Mouse (Mus musculus): ENCODE data around the gene Wdpcp. TPM values are rescaled to one million over a fixed set of nuclear protein-coding genes. Genes with fewer than 3 reads are reported as not detected.

The Wdpcp gene
- polyA plus RNA-seq, 1 experiment from 2014 or later, result 12.4 TPM

DNA sequence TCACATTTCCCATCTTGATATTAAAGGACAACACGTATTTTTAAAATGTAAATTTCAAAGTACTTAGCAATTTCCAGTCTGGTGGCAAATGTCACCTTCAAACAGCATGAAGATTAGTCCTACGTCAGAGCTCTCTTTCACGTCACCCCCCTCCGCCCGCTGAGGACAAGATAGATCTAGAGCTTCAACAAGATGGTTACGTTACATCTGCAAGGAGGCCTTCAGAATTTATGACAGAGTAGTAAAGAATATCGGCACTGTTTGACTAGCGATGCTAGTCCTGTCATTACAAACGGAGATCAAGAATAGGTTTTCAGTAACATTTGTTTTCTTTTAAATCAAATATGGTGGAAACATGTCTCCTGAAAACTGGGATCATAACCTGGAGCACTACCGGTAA, 1.1 kb upstream of the Wdpcp start:
- H3K27ac ChIP-seq, result no peak overlapping the region
- 9% methylated on average over 10 of the region's 10 CpGs for WGBS
- no peak for ATAC-seq (ENCODE audit: low FRiP score)
- H3K9ac ChIP-seq, result peak overlapping the region; percentile 75
- H3K4me1 ChIP-seq, result peaks cover 27% of the 10 kb centered on the region
- peak overlapping the region; percentile 75 for H3K4me2 ChIP-seq
- peaks cover 12% of the 10 kb centered on the region; the same call in 1 of the 2 replicates for H3K36me3 ChIP-seq (replicated peaks)
- H3K9me3 ChIP-seq, result no peaks in the 10 kb centered on the region
- no peaks in the 10 kb centered on the region for H3K27me3 ChIP-seq
- peak overlapping the region; percentile 72 for H3K4me3 ChIP-seq (replicated peaks)

GRCm38 (mm10) chr11:21581472-21581871, 9.4 kb downstream of the Wdpcp start:
- ATAC-seq (ENCODE audit: low FRiP score), result no peak
- no peaks in the 10 kb centered on the region for H3K27me3 ChIP-seq
- no peak overlapping the region for H3K4me3 ChIP-seq (replicated peaks)
- no peaks in the 10 kb centered on the region for H3K36me3 ChIP-seq (replicated peaks)
- H3K4me1 ChIP-seq, result no peaks in the 10 kb centered on the region
- WGBS, result 79% methylated on average over 7 of the region's 7 CpGs
- H3K9me3 ChIP-seq, result no peaks in the 10 kb centered on the region
- no peak overlapping the region for H3K27ac ChIP-seq
- no peak overlapping the region for H3K4me2 ChIP-seq
- no peak overlapping the region for H3K9ac ChIP-seq

GRCm38 (mm10) chr11:21583286-21583685, 11.3 kb downstream of the Wdpcp start:
- no peak overlapping the region for H3K4me2 ChIP-seq
- ATAC-seq (ENCODE audit: low FRiP score), result no peak
- no peak overlapping the region for H3K27ac ChIP-seq
- no peaks in the 10 kb centered on the region for H3K36me3 ChIP-seq (replicated peaks)
- H3K9me3 ChIP-seq, result no peaks in the 10 kb centered on the region
- H3K4me1 ChIP-seq, result no peaks in the 10 kb centered on the region
- H3K27me3 ChIP-seq, result no peaks in the 10 kb centered on the region
- H3K4me3 ChIP-seq (replicated peaks), result no peak overlapping the region
- H3K9ac ChIP-seq, result no peak overlapping the region
- 32% methylated on average over 1 of the region's 1 CpGs for WGBS

- no peak for ATAC-seq (ENCODE audit: low FRiP score)
- Histone ChIP-seq H3K9me3 (no peaks in the 10 kb centered on the region), H3K9ac (no peak overlapping the region), H3K27ac (no peak overlapping the region), H3K4me1 (no peaks in the 10 kb centered on the region), H3K36me3 (replicated peaks) (no peaks in the 10 kb centered on the region), H3K4me3 (replicated peaks) (no peak overlapping the region), H3K4me2 (no peak overlapping the region), H3K27me3 (no peaks in the 10 kb centered on the region)
- WGBS, result 53% methylated on average over 5 of the region's 5 CpGs
Measured at GRCm38 (mm10) chr11:21602497-21602896, 30.5 kb downstream of the Wdpcp start.

- H3K9me3 ChIP-seq, result no peaks in the 10 kb centered on the region
- no peaks in the 10 kb centered on the region for H3K4me1 ChIP-seq
- no peaks in the 10 kb centered on the region for H3K27me3 ChIP-seq
- no peak overlapping the region for H3K4me2 ChIP-seq
- H3K4me3 ChIP-seq (replicated peaks), result no peak overlapping the region
- no peaks in the 10 kb centered on the region for H3K36me3 ChIP-seq (replicated peaks)
- H3K27ac ChIP-seq, result no peak overlapping the region
- no peak overlapping the region for H3K9ac ChIP-seq
- ATAC-seq (ENCODE audit: low FRiP score), result no peak
Measured at GRCm38 (mm10) chr11:21615915-21616314, 43.9 kb downstream of the Wdpcp start.

DNA sequence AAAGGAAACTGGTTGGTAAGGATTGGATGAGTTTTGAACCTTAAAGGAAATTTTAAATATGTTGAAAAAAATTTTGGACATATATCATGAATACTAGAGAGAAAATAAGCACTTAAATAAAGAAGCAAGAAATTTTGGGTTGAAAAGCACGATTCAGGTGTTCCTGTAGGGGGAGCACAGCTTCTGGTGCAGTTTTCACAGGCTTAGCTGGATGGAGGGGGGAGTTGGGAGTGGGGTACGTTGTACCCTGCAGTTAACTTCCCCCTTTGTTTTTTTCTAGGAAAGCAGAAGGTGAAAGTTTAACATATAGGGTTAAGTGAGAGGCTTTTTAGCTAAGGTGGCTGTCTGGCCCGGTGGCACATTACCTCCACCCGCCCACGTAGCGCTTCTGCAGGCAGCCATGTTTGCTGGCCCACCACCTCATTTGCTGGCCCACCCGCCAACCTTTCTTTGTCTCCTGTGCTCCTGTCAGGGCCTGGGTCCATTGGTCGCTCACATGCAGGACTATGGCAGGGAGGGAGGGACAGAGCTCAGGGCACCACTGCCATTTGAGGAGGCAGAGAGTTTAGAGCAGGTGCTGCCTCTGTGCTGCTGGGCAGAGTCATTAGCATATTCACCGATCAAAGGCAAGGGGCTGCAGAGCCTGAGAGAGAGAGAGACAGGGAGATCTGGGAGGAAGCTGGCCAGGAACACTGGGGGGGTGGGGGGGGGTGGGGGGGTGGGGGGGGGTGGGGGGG, 62.3 kb downstream of the Wdpcp start:
- Histone ChIP-seq H3K4me3 (replicated peaks) (no peak overlapping the region), H3K4me1 (no peaks in the 10 kb centered on the region), H3K27ac (no peak overlapping the region), H3K9ac (no peak overlapping the region), H3K36me3 (replicated peaks) (no peaks in the 10 kb centered on the region), H3K9me3 (no peaks in the 10 kb centered on the region), H3K27me3 (no peaks in the 10 kb centered on the region), H3K4me2 (no peak overlapping the region)
- ATAC-seq (ENCODE audit: low FRiP score), result no peak
- 69% methylated on average over 9 of the region's 9 CpGs for WGBS

- Histone ChIP-seq H3K27me3 (no peaks in the 10 kb centered on the region), H3K36me3 (replicated peaks) (no peaks in the 10 kb centered on the region), H3K9me3 (no peaks in the 10 kb centered on the region), H3K4me2 (no peak overlapping the region), H3K27ac (no peak overlapping the region), H3K9ac (no peak overlapping the region), H3K4me1 (no peaks in the 10 kb centered on the region), H3K4me3 (replicated peaks) (no peak overlapping the region)
- no peak for ATAC-seq (ENCODE audit: low FRiP score)
- WGBS, result 71% methylated on average over 5 of the region's 5 CpGs
Measured at GRCm38 (mm10) chr11:21638341-21638740, 66.3 kb downstream of the Wdpcp start.

DNA sequence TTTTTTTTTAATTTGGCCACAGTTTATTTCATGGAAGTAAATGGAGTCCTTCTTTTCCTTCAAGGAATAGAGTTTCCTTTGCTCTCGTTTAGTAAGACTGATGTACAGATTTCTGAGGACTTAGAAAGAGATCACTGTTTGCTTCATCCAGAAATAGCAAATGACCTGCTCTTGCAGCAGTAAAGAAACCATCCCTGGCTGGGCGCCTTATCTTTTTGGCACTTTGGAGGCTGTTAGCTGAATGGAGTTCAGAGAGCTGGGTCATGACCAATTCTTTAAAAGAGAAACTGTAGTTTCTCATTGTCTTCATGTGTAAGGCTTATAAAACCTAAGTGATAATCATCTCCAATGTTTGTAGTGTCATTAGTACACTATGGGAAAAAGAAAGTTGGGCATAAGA, 67.5 kb downstream of the Wdpcp start:
- H3K9ac ChIP-seq, result no peak overlapping the region
- H3K9me3 ChIP-seq, result no peaks in the 10 kb centered on the region
- 72% methylated on average over 2 of the region's 2 CpGs for WGBS
- no peak overlapping the region for H3K4me3 ChIP-seq (replicated peaks)
- H3K36me3 ChIP-seq (replicated peaks), result no peaks in the 10 kb centered on the region
- no peaks in the 10 kb centered on the region for H3K4me1 ChIP-seq
- no peak overlapping the region for H3K27ac ChIP-seq
- no peaks in the 10 kb centered on the region for H3K27me3 ChIP-seq
- ATAC-seq (ENCODE audit: low FRiP score), result no peak
- no peak overlapping the region for H3K4me2 ChIP-seq

GRCm38 (mm10) chr11:21644231-21644630, 72.2 kb downstream of the Wdpcp start:
- Histone ChIP-seq H3K9me3 (no peaks in the 10 kb centered on the region), H3K4me1 (no peaks in the 10 kb centered on the region), H3K4me2 (no peak overlapping the region), H3K27me3 (no peaks in the 10 kb centered on the region), H3K27ac (no peak overlapping the region), H3K9ac (no peak overlapping the region), H3K4me3 (replicated peaks) (no peak overlapping the region), H3K36me3 (replicated peaks) (no peaks in the 10 kb centered on the region)
- no peak for ATAC-seq (ENCODE audit: low FRiP score)
- WGBS, result 80% methylated on average over 4 of the region's 4 CpGs

GRCm38 (mm10) chr11:21646136-21646535, 74.1 kb downstream of the Wdpcp start:
- Histone ChIP-seq H3K36me3 (replicated peaks) (no peaks in the 10 kb centered on the region), H3K4me3 (replicated peaks) (no peak overlapping the region), H3K4me2 (no peak overlapping the region), H3K9me3 (no peaks in the 10 kb centered on the region), H3K27me3 (no peaks in the 10 kb centered on the region), H3K9ac (no peak overlapping the region), H3K4me1 (no peaks in the 10 kb centered on the region), H3K27ac (no peak overlapping the region)
- WGBS, result 83% methylated on average over 3 of the region's 3 CpGs
- no peak for ATAC-seq (ENCODE audit: low FRiP score)

DNA sequence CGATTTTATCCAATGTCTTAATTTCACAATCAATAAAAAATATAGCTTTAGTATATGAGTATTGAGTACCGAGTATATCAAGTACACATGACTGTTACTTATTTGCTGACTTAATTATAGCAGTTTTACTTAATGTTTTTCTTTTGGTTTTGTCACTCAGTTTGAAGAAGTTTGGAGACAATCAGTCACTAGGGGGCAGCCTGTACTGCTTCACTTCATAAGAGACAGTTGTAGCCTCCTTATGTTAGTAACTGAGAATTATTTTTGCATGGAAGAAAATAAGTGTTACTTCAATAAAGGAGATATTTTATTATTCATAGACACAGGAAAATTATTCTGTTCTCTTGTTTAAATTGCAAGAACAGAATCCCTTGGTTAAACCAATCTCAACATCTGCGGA, 87.0 kb downstream of the Wdpcp start:
- no peaks in the 10 kb centered on the region for H3K4me1 ChIP-seq
- no peak overlapping the region for H3K9ac ChIP-seq
- H3K4me3 ChIP-seq (replicated peaks), result no peak overlapping the region
- no peak overlapping the region for H3K27ac ChIP-seq
- no peaks in the 10 kb centered on the region for H3K9me3 ChIP-seq
- no peaks in the 10 kb centered on the region for H3K36me3 ChIP-seq (replicated peaks)
- 63% methylated on average over 3 of the region's 3 CpGs for WGBS
- 0 out of 2 replicates have a peak, but pooled peaks have one; percentile 39 for ATAC-seq (ENCODE audit: low FRiP score)
- no peaks in the 10 kb centered on the region for H3K27me3 ChIP-seq
- no peak overlapping the region for H3K4me2 ChIP-seq

DNA sequence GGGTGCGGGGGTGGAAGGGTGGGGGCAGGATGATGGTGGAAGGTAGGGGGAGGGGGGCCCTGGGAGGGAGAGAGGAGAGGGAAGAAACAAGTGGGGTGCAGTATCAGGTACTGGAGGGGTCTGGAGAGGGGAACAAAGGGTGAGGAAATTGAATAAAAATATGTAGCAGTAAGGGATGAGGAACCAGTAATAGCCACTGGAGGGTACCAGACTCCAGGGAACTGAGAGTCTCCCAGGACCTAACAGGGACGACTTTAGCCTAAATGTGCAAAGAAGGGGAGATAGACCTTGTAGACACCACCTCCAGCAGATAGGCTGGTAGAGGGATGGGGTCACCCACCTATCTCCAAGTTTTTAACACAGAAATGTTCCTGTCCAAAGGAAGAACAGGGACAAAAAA, 105.0 kb downstream of the Wdpcp start:
- Histone ChIP-seq H3K9me3 (no peaks in the 10 kb centered on the region), H3K4me1 (no peaks in the 10 kb centered on the region), H3K4me3 (replicated peaks) (no peak overlapping the region), H3K36me3 (replicated peaks) (no peaks in the 10 kb centered on the region), H3K27ac (no peak overlapping the region), H3K9ac (no peak overlapping the region), H3K27me3 (no peaks in the 10 kb centered on the region), H3K4me2 (no peak overlapping the region)
- WGBS, result 66% methylated on average over 2 of the region's 2 CpGs
- no peak for ATAC-seq (ENCODE audit: low FRiP score)

DNA sequence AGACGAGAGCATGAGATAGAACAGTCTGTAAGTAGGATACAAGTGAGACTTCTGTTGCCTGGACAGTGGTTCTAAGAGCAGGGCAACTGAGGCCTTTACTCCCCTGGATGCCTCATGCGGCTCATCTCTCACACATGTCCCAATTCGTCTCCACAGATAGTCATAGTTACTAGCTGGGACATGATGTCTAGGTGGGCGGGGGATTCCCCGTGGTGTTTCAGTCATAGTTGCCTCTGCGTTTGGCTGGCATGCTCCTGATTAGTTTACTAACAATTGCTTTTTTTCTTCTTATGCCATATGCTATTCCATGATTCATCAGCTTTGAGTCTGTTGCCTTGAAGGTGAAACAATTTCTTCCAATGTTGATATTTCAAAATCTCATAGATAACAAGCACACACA, 116.4 kb downstream of the Wdpcp start:
- H3K36me3 ChIP-seq (replicated peaks), result no peaks in the 10 kb centered on the region
- H3K9me3 ChIP-seq, result no peaks in the 10 kb centered on the region
- 83% methylated on average over 6 of the region's 6 CpGs for WGBS
- ATAC-seq (ENCODE audit: low FRiP score), result no peak
- H3K4me1 ChIP-seq, result no peaks in the 10 kb centered on the region; the same call in 1 of the 2 replicates
- no peaks in the 10 kb centered on the region for H3K27me3 ChIP-seq
- H3K4me3 ChIP-seq (replicated peaks), result no peak overlapping the region
- H3K4me2 ChIP-seq, result no peak overlapping the region
- H3K27ac ChIP-seq, result no peak overlapping the region
- no peak overlapping the region for H3K9ac ChIP-seq
